Mouse (Mus musculus): Measurements from ENCODE around the gene Vti1b. TPM values are rescaled to one million over a fixed set of nuclear protein-coding genes. Genes with fewer than 3 reads are reported as not detected.

Vti1b gene
- total RNA-seq, 4 experiments from 2014 or later = 106 to 116 (median 110) TPM

- no peak for DNase-seq (ENCODE audit: low spot score)
These were observed 33.5 kb downstream of the Vti1b start for GRCm38 (mm10) chr12:79138999-79139398.

- DNase-seq (ENCODE audit: low spot score) = no peak
These were observed 35.5 kb downstream of the Vti1b start for GRCm38 (mm10) chr12:79136949-79137348.

- no peak for DNase-seq (ENCODE audit: low spot score)
These were observed 37.4 kb downstream of the Vti1b start for GRCm38 (mm10) chr12:79135105-79135504.

GRCm38 (mm10) chr12:79134676-79135075 is 37.8 kb downstream of the Vti1b start:
- DNase-seq (ENCODE audit: low spot score) = no peak

GRCm38 (mm10) chr12:79131706-79132460 is 40.6 kb downstream of the Vti1b start:
- DNase-seq (ENCODE audit: low spot score) = no peak

GRCm38 (mm10) chr12:79131178-79131675 is 41.2 kb downstream of the Vti1b start:
- no peak for DNase-seq (ENCODE audit: low spot score)

- DNase-seq (ENCODE audit: low spot score) = no peak
These were observed 41.9 kb downstream of the Vti1b start, which contains the start of gene Arg2 for GRCm38 (mm10) chr12:79130299-79131177. Gene Arg2, plus strand, starts transcription at chr12:79130777.

- DNase-seq (ENCODE audit: low spot score) = no peak
These were observed 49.6 kb downstream of the Vti1b start for GRCm38 (mm10) chr12:79122820-79123219.

- DNase-seq (ENCODE audit: low spot score) = no peak
These were observed 53.5 kb downstream of the Vti1b start for GRCm38 (mm10) chr12:79118991-79119390.

Other genes with a start within 250 kb of the Vti1b start
- 1 to 10 TPM; 2.3 to 4.4 (median 2.9) TPM for gene Tmem229b, start 165.0 kb downstream of the Vti1b start, total RNA-seq (2022)
- 1 to 10 TPM in 2 of 4 experiments, under 1 TPM in 2; 0.87 to 2.8 (median 1.4) TPM for gene Plekhh1, start 143.5 kb downstream of the Vti1b start, total RNA-seq (2022)
- 1 to 10 TPM; 2.6 to 4.7 (median 3.5) TPM for gene Pigh, start 83.0 kb downstream of the Vti1b start, total RNA-seq (2022)
- gene Arg2, start 41.9 kb downstream of the Vti1b start, total RNA-seq (2022) = under 1 TPM in 1 of 4 experiments, not detected in 3; 0.17 TPM
- gene Rdh11, start 19.6 kb upstream of the Vti1b start, total RNA-seq (2022) = 1 to 10 TPM; 1.6 to 2.6 (median 2.2) TPM
- under 1 TPM in 1 of 4 experiments, not detected in 3; 0.37 TPM for gene Rdh12, start 36.2 kb upstream of the Vti1b start, total RNA-seq (2022)
- 10 to 100 TPM; 13.2 to 17.8 (median 16.8) TPM for gene Zfyve26, start 123.6 kb upstream of the Vti1b start, total RNA-seq (2022)
- gene Rad51b, start 124.6 kb upstream of the Vti1b start, total RNA-seq (2022) = under 1 TPM; 0.71 to 0.95 (median 0.78) TPM

Data from heart, adult 8-10 months (tissue).